Mouse (Mus musculus) retina, adult 2 months (tissue): ENCODE measurements at regions not wholly inside any gene's neighbourhood (a gene's known extent, or its start where the extent isn't known, plus 50 kb on each side); places are given as distances from the start of the nearest gene placed in this dataset.
A peak's percentile ranks its signal among the peaks of the same experiment; 100 is the strongest.

ENCODE experiments used
- DNase-seq: peaks from one replicate; pipeline ENCODE4 v3.0.0-alpha.2; 2012; ENCODE audit warnings: low read depth, low spot score

DNA sequence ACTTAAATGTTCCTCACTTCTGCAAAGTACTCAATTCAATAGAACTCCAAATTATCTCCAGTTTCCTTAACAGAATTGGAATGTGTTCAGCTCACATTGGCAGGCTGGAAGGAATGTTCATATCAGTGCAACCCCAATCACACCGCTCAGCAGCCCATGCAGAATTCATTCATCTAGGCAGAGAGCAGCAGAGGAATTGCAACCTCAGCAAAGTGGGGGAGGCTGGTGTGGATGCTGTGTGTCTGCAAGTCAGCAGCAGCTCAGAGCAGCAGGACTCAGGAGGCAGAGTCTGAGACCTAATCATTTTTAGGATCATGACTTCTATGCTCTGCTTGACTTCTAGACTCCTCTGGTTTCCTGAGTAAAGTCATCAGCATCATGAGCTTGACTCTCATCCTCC, 100.7 kb upstream of the Chrna7 start:
- no peak for DNase-seq

DNA sequence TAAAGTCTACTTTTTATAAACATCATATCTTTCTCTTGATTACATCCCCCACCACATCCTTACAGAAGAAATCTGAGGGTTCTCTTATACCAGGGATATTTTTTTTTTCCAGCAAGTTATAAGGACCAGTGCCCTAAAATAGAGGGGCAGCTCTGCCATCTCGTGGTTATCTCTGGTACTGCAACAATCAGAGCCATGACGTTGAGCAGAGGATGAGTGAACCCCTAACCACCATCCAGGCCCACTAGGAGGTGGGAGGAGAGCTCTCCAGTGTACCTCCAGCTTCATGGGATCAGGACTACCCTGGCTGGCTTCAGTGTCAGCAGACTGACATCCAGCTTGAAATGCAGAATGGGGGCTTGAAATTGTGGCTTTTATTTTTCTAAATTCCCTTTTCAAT, 107.2 kb upstream of the Chrna7 start:
- peak; percentile 11 for DNase-seq

DNA sequence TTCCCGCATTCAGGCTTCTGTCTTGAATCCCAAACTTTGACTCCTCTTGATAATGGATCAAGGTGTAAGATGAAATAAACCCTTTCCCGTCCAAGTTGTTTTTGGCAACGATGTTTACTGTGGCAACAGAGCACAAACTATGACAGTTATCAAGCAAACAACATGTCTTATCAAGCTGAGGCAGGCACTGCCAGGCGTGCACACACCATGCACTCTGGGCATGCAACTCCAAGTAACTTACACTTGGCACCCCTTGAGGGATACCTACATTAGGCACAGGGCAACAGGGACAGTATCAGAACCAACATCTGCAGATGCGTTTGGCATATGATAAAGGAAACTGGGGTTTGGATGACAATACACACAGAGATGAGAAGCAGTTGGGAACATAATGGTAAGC, 108.8 kb upstream of the Chrna7 start:
- no peak for DNase-seq

DNA sequence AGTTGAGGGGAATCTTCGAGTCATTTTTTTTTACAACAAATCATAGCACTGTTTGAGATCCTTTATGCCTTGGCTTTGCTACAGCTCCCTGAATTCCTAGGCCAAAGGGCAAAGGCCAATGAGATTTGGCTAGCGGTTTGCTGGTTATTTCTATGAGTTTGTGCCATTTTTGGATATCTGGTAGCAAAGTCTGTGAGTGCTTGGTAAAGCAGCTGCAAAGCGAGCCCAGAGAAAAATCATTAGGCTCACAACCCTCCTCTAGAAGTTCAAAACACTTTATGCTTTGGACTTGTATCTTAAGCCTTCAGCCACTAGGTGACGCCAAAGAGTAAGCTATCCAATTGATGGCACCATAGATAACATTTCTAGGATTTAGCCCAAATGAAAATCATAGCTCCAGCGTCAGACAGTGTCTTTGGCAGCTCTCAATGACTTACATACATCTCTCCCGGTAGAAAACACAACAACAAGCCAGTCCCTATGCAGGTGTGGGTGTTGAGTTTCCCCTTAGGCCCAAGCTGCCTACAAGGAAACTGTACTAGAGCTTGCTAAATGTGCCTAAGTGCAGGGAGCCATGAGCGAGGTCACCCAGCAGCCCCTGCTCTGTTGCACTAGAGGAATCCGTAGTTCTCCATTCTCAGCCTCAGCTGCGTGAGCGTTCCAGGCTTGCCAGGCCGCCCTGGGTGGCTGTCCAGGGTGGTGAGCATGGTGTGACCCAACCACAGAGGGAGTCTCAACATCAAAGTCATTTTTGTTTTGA, 109.8 kb upstream of the Chrna7 start:
- peak; percentile 41 for DNase-seq

DNA sequence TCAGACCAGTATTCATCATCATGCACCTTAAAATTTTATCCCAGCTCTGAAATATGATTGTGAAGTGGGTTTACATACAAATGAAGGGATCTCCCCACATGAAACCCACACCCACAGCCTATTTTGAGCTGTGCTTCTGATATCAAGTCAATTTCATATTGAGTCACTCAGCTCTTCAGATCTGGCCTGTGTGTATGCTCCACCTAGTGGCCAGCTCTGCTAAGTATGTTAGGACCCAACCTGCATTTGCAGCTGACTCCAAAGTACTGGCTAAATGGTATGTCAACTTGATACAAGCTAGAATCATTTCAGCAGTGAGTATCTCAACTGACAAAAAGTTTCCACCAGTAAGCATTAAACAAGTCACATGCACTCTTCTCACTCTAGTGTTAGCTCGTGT, 109.4 kb upstream of the Otud7a start:
- peak; percentile 26 for DNase-seq

DNA sequence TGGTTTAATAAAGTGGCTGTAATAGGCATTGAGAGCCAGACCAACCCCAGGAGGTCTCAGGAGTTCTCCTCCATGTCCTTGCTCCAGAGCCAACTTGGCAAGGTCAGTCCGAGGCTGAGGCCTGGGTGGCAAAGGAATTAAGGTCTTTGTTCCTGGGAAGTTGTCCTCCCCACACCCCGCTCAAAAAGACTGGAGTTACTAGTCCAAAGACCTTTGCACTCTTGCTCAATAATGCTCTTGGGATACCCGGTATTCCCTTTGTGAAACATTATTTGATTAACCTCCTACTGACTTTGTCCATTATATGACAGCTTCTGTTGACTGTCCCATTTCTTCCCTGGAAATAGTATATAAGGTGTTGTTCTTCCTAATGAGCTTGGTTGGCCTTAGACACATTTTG, 108.5 kb upstream of the Otud7a start:
- DNase-seq = no peak

DNA sequence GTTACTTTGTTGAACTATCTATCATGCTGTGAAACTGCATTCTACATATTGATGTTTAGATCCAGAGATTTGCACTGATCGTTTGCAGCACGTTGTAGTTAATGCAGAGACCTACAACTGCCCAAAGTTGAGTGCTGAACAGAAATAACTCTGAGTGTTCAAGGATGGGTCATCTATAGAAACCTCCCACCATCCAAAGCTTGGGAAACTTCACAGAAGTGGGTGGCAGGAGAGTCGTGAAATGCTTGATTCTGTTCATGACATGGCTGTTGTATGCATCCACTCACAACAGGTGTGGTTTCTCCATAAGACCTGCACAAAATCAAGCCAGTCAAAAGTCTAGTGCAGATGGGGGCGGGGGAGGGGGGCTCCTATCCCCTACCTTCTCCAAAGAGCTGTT, 102.8 kb upstream of the Otud7a start:
- DNase-seq = no peak

DNA sequence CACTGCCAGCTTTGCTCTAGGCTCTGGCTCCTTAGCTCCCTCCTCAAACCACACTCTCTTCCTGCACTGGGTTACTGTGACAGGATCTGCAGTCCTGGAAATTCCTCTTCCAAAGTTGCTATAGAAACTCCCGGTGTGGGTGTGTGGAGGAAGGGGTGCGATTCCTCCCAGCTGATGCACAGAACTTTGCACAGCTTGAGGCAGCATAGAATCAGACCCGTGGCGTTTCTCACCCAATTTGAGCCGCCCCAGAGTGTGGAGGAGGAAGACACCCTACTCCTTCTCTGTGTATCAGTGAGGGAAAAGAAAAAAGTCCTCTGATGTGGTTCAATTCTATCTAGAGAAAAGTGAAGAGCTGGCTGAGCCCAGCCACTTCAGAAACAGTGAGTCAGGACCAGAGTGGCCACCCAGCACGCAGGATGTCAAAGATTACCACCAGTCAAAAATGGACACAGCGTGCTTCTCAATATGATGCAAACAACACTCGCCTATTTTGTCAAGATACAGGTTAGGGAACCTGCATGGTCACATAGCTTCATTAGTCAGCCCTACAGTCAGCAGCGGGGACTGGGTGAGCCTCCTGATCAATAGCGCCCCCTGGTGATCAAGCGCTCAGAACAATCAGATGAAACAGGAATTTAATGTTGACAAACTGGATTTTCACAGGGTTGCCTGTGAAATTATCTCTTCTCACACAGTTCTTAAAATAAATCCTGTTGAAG, 98.7 kb upstream of the Otud7a start:
- peak; percentile 13 for DNase-seq

DNA sequence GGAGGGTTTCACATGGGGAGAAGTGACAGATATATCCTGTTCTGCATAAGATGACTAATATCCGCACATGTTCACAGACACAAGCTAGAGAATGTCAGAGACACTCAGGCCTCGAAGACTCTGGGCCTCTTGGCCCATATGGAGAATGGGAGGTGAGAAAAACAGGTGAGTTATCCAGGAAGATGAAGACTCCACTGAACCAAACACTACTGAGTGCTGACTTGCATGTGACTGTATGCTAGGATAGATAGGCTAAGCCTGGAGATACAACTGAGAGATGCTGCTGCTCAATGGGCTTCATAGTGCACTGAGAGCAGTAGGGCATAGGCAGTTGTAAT, 98.2 kb upstream of the Otud7a start:
- DNase-seq = no peak
